Mouse (Mus musculus) ES-Bruce4 (cell line): Measurements from ENCODE around the gene Npepl1. TPM values are rescaled to one million over a fixed set of nuclear protein-coding genes. Genes with fewer than 3 reads are reported as not detected.

Experiments used
- H3K27ac ChIP-seq: 2 replicates; pipeline ENCODE4 v1.5.1; 2012; ENCODE audit warnings: low read length, inconsistent platforms; ENCODE audit not compliant: insufficient read depth
- H3K27me3 ChIP-seq: 2 replicates; pipeline ENCODE4 v1.6.1; 2012; ENCODE audit warnings: mild to moderate bottlenecking, low read length, inconsistent platforms; ENCODE audit not compliant: control insufficient read depth, poor library complexity, insufficient read depth, severe bottlenecking
- H3K36me3 ChIP-seq: 2 replicates; pipeline ENCODE4 v1.6.1; 2012; ENCODE audit warnings: inconsistent platforms, mild to moderate bottlenecking, low read length, moderate library complexity; ENCODE audit not compliant: control insufficient read depth, poor library complexity, insufficient read depth, severe bottlenecking
- H3K4me1 ChIP-seq: one replicate; pipeline ENCODE4 v1.8.1; 2011; ENCODE audit warnings: low read length; ENCODE audit not compliant: control insufficient read depth, insufficient read depth
- H3K4me3 ChIP-seq: 2 replicates; pipeline ENCODE4 v1.5.1; 2011; ENCODE audit warnings: low read depth, mild to moderate bottlenecking, low read length
- H3K9ac ChIP-seq: 2 replicates; pipeline ENCODE4 v1.6.1; 2012; ENCODE audit warnings: low read depth, mild to moderate bottlenecking, inconsistent platforms; ENCODE audit not compliant: poor library complexity, severe bottlenecking
- H3K9me3 ChIP-seq: replicated peaks from 2 replicates; pipeline ENCODE4 v1.6.1; 2012; ENCODE audit warnings: mild to moderate bottlenecking, low read length, inconsistent platforms; ENCODE audit not compliant: control insufficient read depth, poor library complexity, insufficient read depth, severe bottlenecking
- CTCF ChIP-seq: IDR thresholded peaks from one replicate; pipeline ENCODE4 v1.8.1; 2011; ENCODE audit warnings: low read depth, low read length
- EP300 ChIP-seq: IDR thresholded peaks from 2 replicates; pipeline ENCODE4 v1.6.1; 2011; ENCODE audit warnings: low read depth, low read length; ENCODE audit not compliant: insufficient read depth
- POLR2A ChIP-seq: IDR thresholded peaks from one replicate; pipeline ENCODE4 v1.8.1; 2011; ENCODE audit warnings: low read length; ENCODE audit not compliant: insufficient read depth
- polyA plus RNA-seq: library from polyadenylated mRNA; stranded (reverse); fragments of >200 nt; gene quantifications from 2 replicates; pipeline ENCODE4 v1.2.4, GENCODE M21; 2011; ENCODE audit warnings: low read depth; ENCODE audit not compliant: missing spikeins, insufficient read depth, insufficient read length

Npepl1 gene
- polyA plus RNA-seq, 1 experiment: 28.7 TPM

GRCm38 (mm10) chr2:174159035-174159434, 48.9 kb downstream of the Npepl1 start:
- no peak overlapping the region for H3K27ac ChIP-seq
- TF ChIP-seq POLR2A: no peak
- TF ChIP-seq EP300: no peak
- no peak for TF ChIP-seq CTCF
- H3K36me3 ChIP-seq: no peaks in the 10 kb centered on the region
- H3K4me3 ChIP-seq: no peak overlapping the region
- no peaks in the 10 kb centered on the region for H3K4me1 ChIP-seq
- no peak overlapping the region for H3K9ac ChIP-seq
- no peaks in the 10 kb centered on the region for H3K9me3 ChIP-seq
- no peaks in the 10 kb centered on the region for H3K27me3 ChIP-seq

- H3K4me3 ChIP-seq: no peak overlapping the region
- H3K27me3 ChIP-seq: no peaks in the 10 kb centered on the region
- H3K4me1 ChIP-seq: no peaks in the 10 kb centered on the region
- TF ChIP-seq CTCF (no peak), EP300 (no peak), POLR2A (no peak)
- no peak overlapping the region for H3K9ac ChIP-seq
- no peaks in the 10 kb centered on the region for H3K36me3 ChIP-seq
- H3K9me3 ChIP-seq: no peaks in the 10 kb centered on the region
- no peak overlapping the region for H3K27ac ChIP-seq
Observed at GRCm38 (mm10) chr2:174160461-174160860, 50.3 kb downstream of the Npepl1 start.

Other genes with a start within 250 kb of the Npepl1 start
- 57.3 and 59.7 TPM in 2 replicates for gene Stx16, start 34.0 kb upstream of the Npepl1 start, polyA plus RNA-seq
- 394 and 424 TPM in 2 replicates for gene Gnas, start 174.0 kb downstream of the Npepl1 start, polyA plus RNA-seq
- gene Gm20721, start 236.4 kb downstream of the Npepl1 start, polyA plus RNA-seq: 0.40 and 0.90 TPM in 2 replicates